Mouse (Mus musculus) CH12F3 (cell line): ENCODE measurements around the gene Slc2a4.
"Not testable (repeated sequence)": the region's sequence is repeated elsewhere in the genome, so short reads cannot be mapped to it uniquely, and the experiment has no call there.

ENCODE experiments used
- in situ Hi-C: fragments of 300-500 bp; cut with MboI; formaldehyde crosslinking; loops from 2 replicates; pipeline ENCODE4 v1.14.3; 2020; ENCODE audit warnings: low sequenced_read_pairs

Slc2a4 gene

GRCm38 (mm10) chr11:69921114-69922011 lies 26.6 kb downstream of the Slc2a4 start, which contains the start of gene Eif5a:
Gene Eif5a (minus strand): TSS chr11:69921958.
- in situ Hi-C loops = no loop called here

GRCm38 (mm10) chr11:69920266-69921031 lies 27.5 kb downstream of the Slc2a4 start:
- in situ Hi-C loops = no loop called here

DNA sequence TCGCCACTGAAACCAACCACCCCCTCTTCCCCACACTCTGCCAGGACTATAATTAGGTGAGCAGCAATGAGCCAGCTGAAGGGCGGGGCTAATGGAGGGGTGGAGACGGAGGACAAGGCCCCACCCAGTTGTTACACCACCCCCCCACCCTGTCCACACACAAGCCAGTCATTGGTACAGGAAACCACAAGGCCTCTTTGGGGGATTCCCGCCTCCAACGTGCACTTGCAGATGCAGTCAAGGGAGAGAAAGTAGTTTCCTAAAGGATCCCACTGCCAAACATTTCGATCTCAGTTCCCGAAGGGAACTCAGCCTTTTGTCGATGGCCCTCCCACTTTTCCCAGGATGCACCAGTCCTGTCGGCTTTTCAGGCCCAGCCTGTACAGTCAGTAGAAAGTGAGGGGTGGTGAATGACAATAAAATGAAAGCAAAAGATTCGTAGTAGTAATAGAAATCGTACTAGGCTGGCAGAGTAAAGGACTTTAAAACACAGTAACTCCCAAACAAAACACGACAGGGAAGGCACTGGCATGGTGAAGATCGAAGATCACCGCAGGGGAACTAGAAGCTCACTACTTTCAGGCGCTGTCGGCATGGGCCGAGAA lies 28.2 kb downstream of the Slc2a4 start:
- in situ Hi-C loops = no loop called here

DNA sequence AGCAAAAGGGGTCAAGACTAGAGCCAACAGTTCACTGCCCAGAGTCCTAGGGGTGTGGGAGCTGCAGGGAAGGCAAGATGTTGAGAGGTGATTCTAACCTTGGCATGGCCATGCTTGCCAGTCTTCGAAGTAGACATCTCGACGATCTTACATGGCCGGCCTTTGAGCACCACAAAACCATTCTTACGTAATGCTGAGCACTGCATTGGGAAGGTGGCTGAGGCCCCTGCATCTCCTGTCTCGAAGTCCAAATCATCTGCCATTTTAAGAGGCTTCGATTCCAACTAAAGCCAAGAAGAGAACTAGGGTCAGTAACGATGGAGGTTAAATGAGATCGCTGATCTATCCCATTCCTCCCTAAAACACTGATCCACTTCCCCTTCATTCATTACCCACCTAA lies 28.9 kb downstream of the Slc2a4 start:
- in situ Hi-C loops = no loop called here

- in situ Hi-C loops = no loop called here
These were observed 29.9 kb downstream of the Slc2a4 start for GRCm38 (mm10) chr11:69918118-69918517.

DNA sequence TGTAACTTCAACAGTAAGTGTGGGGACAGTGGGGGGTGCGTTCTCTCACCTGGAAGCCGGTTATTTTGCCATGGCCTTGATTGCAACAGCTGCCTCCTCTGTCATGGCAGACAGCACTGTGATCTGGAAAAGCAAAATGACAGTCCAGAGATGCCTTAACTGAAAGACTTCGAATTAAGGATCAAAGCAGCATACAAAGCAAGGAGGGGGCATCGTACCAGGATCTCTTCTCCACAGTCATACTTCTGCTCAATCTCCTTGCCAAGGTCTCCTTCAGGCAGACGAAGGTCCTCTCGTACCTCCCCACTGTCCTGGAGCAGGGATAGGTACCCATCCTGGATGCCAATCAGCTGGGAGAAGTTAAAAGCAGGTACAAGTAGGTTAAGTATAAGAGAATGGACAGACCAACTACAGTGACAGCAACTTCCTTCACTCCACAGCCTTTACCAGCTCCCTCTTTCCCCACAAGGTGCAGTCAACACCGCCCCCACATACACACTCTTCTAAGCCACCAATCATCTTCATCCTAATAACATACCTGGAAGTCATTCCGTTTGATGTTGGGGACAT lies 30.5 kb downstream of the Slc2a4 start:
- in situ Hi-C loops = no loop called here

DNA sequence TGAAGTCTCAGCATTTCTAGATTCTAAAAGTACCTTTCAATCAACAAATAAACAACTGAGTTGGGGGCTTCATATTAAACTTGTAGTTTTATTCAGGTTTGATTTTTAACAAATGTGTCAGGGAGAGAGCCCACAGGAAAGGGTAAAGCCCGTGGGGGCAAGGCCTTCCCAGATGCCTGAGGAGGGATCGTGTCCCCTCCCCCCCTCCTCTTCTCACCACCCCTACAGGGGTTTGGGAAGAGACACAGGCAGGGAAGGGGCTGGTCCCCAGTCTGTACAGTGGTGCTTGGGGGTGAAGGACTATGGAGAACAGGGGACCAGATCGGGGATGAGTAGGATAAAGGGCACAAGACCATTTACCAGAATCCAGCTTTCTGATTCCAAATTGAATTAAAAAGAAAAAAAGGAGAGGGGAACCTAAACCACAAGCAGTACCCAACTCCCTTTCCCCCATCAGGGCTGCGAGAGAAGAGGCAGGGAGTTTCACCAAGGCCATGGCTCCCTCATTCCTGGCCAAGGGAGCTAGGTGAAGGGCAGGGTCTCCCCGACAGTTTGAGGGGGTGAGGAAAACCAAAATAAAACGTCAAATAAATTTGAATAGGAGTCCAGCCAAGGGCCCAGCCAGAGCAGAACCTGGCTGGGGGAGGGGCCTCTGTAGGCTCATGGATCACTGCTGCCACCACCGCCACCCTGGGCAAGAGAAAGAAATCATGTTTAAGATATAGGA lies 31.2 kb downstream of the Slc2a4 start:
- in situ Hi-C loops = not testable (repeated sequence)

- in situ Hi-C loops = no loop called here
These were observed 32.0 kb downstream of the Slc2a4 start for GRCm38 (mm10) chr11:69915667-69916627.

DNA sequence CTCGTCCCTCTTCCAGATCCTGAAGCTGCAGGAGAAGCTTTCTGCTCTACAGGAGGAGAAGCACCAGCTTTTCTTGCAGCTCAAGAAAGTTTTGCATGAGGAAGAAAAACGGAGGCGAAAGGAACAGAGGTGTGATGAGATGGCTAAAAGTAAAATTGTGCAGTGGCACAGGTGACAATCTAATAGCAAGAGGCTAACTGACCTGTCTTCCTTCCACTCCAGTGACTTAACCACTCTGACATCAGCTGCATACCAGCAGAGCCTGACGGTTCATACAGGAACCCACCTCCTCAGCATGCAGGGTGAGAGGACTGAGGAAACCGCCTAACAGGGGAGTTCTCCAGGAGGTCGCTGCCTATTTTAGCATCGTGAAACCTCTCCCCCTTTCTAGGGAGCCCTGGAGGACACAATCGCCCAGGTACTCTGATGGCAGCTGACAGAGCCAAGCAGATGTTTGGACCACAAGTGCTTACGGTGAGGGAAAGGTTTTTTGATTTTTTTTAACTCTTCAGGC lies 33.0 kb downstream of the Slc2a4 start:
- in situ Hi-C loops = no loop called here

GRCm38 (mm10) chr11:69914372-69914764 lies 33.6 kb downstream of the Slc2a4 start:
- in situ Hi-C loops = no loop called here

- in situ Hi-C loops = no loop called here
These were observed 34.2 kb downstream of the Slc2a4 start, which contains the start of gene Gps2 for GRCm38 (mm10) chr11:69913554-69914371. Gene Gps2 (plus strand): TSS chr11:69913888.

GRCm38 (mm10) chr11:69912716-69913530 lies 35.1 kb downstream of the Slc2a4 start:
- in situ Hi-C loops = no loop called here

DNA sequence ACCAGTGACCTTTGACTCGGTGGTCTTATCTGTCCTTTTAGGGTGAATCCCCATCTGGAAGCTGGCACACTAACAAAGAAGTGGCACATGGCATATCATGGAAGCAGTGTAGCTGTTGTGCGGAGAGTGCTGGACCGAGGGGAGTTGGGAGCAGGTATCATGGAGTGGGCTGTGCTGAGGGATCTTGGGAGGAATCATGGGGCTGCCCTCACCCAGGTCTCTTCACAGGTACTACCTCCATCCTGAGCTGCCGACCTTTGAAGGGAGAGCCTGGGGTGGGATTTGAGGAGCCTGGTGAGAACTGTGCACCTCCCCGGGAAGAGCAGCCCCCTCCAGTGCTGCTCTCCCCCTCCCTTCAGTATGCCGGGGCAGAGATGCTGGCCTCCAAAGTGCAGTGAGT lies 36.3 kb downstream of the Slc2a4 start:
- in situ Hi-C loops = no loop called here

DNA sequence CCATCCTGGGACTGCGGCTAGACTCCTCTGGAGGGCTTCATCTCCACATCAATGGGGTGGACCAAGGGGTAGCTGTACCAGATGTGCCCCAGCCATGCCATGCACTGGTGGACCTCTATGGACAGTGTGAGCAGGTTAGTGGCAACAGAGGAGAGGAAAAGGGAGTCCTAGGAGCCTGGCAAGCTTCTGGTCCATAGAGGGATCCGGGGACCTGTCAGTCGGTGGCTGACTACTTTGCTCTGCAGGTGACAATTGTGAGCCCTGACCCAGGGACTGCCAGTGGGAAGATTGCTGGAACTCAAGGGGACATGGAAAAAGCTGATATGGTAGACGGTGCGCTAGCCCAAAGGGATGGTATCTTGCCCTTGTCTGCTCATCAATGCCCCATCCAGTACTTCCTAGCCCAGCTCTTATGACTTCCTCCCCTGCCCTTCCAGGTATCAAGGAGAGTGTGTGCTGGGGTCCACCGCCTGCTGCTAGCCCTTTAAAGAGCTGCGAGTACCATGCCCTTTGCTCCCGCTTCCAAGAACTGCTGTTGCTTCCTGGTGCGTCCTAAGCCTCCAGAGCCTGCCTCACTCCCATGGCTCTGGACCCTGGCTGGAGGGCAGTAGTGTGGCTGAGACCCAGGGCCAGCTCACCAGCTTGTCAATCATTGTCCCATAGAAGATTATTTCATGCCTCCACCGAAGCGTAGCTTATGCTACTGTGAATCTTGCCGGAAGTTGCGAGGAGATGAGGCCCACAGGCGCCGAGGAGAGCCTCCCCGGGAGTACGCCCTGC lies 37.0 kb downstream of the Slc2a4 start:
- in situ Hi-C loops = no loop called here

GRCm38 (mm10) chr11:69910177-69910576 lies 37.8 kb downstream of the Slc2a4 start:
- in situ Hi-C loops = no loop called here

- in situ Hi-C loops = no loop called here
These were observed 38.8 kb downstream of the Slc2a4 start for GRCm38 (mm10) chr11:69909174-69909573.

- in situ Hi-C loops = no loop called here
These were observed 39.3 kb downstream of the Slc2a4 start for GRCm38 (mm10) chr11:69908645-69909044.
